Mouse (Mus musculus) neural tube, embryonic 14.5 days (tissue): Measurements from ENCODE around the gene Crim1. TPM values are rescaled to one million over a fixed set of nuclear protein-coding genes. Genes with fewer than 3 reads are reported as not detected.

Source experiments
- ATAC-seq: fragments of 200-750 bp; cut with Nextera tagmentation; 2 replicates; pipeline ENCODE4 v1.8.0; 2017; ENCODE audit warnings: low read depth, mild to moderate bottlenecking, moderate TSS enrichment, moderate library complexity
- H3K27ac ChIP-seq: fragments of 300-500 bp; sonication (generic); 2 replicates; pipeline ENCODE4 v1.5.1; 2014; ENCODE audit warnings: low read depth, mild to moderate bottlenecking, control low read depth, low read length, moderate library complexity, mixed read lengths
- H3K27me3 ChIP-seq: fragments of 300-500 bp; sonication (generic); 2 replicates; pipeline ENCODE4 v1.6.1; 2014; ENCODE audit warnings: low read length; ENCODE audit not compliant: control insufficient read depth, insufficient read depth
- H3K36me3 ChIP-seq: fragments of 300-500 bp; sonication (generic); 2 replicates; pipeline ENCODE4 v1.6.1; 2014; ENCODE audit warnings: low read length, mixed read lengths; ENCODE audit not compliant: control insufficient read depth, insufficient read depth
- H3K4me1 ChIP-seq: fragments of 300-500 bp; sonication (generic); 2 replicates; pipeline ENCODE4 v1.6.1; 2014; ENCODE audit warnings: low read length; ENCODE audit not compliant: control insufficient read depth, insufficient read depth
- H3K4me2 ChIP-seq: fragments of 300-500 bp; sonication (generic); 2 replicates; pipeline ENCODE4 v1.6.1; 2014; ENCODE audit warnings: mild to moderate bottlenecking, low read depth, low read length, control low read depth
- H3K4me3 ChIP-seq: fragments of 300-500 bp; sonication (generic); 2 replicates; pipeline ENCODE4 v1.5.1; 2014; ENCODE audit warnings: low read depth, low read length, control low read depth, mixed read lengths
- H3K9ac ChIP-seq: fragments of 300-500 bp; sonication (generic); replicated peaks from 2 replicates; pipeline ENCODE4 v1.6.1; 2014; ENCODE audit warnings: low read depth, mild to moderate bottlenecking, control low read depth, low read length, mixed read lengths
- H3K9me3 ChIP-seq: fragments of 300-500 bp; sonication (generic); 2 replicates; pipeline ENCODE4 v1.6.1; 2016; ENCODE audit warnings: low read length; ENCODE audit not compliant: control insufficient read depth
- WGBS: fragments of 180-500 bp; shearing (Covaris S2); extraction: QIAGEN DNeasy Blood & Tissue Kit; methylation state at CpG from one replicate; pipeline ENCODE4 v1.1.7; 2014; 5-methylcytosine and 5-hydroxymethylcytosine counted together
- polyA plus RNA-seq: library from polyadenylated mRNA; unstranded; fragments of >200 nt; fragmentation: Nextera tagmentation; extraction: Ambion mirVana; gene quantifications from 2 replicates; pipeline ENCODE4 v1.2.1, GENCODE M21; 2014

Crim1 gene
- polyA plus RNA-seq, 1 experiment from 2014 or later = 22.8 TPM

- H3K36me3 ChIP-seq = no peaks in the 10 kb centered on the region
- H3K27ac ChIP-seq = no peak overlapping the region
- no peak overlapping the region for H3K4me3 ChIP-seq
- no peak overlapping the region for H3K4me2 ChIP-seq
- no peak overlapping the region for H3K9ac ChIP-seq
- no peak for ATAC-seq
- no peaks in the 10 kb centered on the region for H3K9me3 ChIP-seq
- H3K27me3 ChIP-seq = no peaks in the 10 kb centered on the region
- WGBS = 64% methylated on average over 7 of the region's 7 CpGs
- no peaks in the 10 kb centered on the region for H3K4me1 ChIP-seq
These were observed 125.8 kb downstream of the Crim1 start for GRCm38 (mm10) chr17:78325761-78326332.

- Histone ChIP-seq H3K27me3 (no peaks in the 10 kb centered on the region), H3K27ac (no peak overlapping the region), H3K4me3 (no peak overlapping the region), H3K4me2 (no peak overlapping the region), H3K36me3 (no peaks in the 10 kb centered on the region), H3K9me3 (no peaks in the 10 kb centered on the region), H3K9ac (no peak overlapping the region), H3K4me1 (no peaks in the 10 kb centered on the region)
- ATAC-seq = no peak; the same call in 1 of the 2 replicates
- 84% methylated on average over 2 of the region's 2 CpGs for WGBS
These were observed 126.3 kb downstream of the Crim1 start for GRCm38 (mm10) chr17:78326381-78326780.

- WGBS = 86% methylated on average over 4 of the region's 4 CpGs
- H3K4me2 ChIP-seq = no peak overlapping the region
- H3K27me3 ChIP-seq = no peaks in the 10 kb centered on the region
These were observed 127.1 kb downstream of the Crim1 start for GRCm38 (mm10) chr17:78327187-78327586.

GRCm38 (mm10) chr17:78328287-78328686, 128.2 kb downstream of the Crim1 start:
- H3K4me3 ChIP-seq = no peak overlapping the region
- 18% methylated on average over 3 of the region's 3 CpGs for WGBS
- no peak overlapping the region for H3K9ac ChIP-seq
- H3K27ac ChIP-seq = no peak overlapping the region
- no peaks in the 10 kb centered on the region for H3K4me1 ChIP-seq
- H3K9me3 ChIP-seq = no peaks in the 10 kb centered on the region
- H3K4me2 ChIP-seq = no peak overlapping the region
- no peaks in the 10 kb centered on the region for H3K27me3 ChIP-seq
- ATAC-seq = no peak
- H3K36me3 ChIP-seq = no peaks in the 10 kb centered on the region

More at GRCm38 (mm10) chr17:78327187-78327586, 127.1 kb downstream of the Crim1 start:
- Histone ChIP-seq H3K9ac (no peak overlapping the region), H3K27ac (no peak overlapping the region), H3K4me1 (no peaks in the 10 kb centered on the region), H3K36me3 (no peaks in the 10 kb centered on the region), H3K4me3 (no peak overlapping the region), H3K9me3 (no peaks in the 10 kb centered on the region)
- no peak for ATAC-seq

GRCm38 (mm10) chr17:78331438-78331837, 131.4 kb downstream of the Crim1 start:
- Histone ChIP-seq H3K9me3 (no peaks in the 10 kb centered on the region), H3K9ac (no peak overlapping the region), H3K27me3 (no peaks in the 10 kb centered on the region), H3K27ac (no peak overlapping the region), H3K4me3 (no peak overlapping the region), H3K4me2 (no peak overlapping the region), H3K4me1 (no peaks in the 10 kb centered on the region), H3K36me3 (no peaks in the 10 kb centered on the region; the same call in 1 of the 2 replicates)
- WGBS = 73% methylated on average over 8 of the region's 8 CpGs
- no peak for ATAC-seq

GRCm38 (mm10) chr17:78333275-78333674, 133.2 kb downstream of the Crim1 start:
- Histone ChIP-seq H3K27ac (no peak overlapping the region), H3K9me3 (no peaks in the 10 kb centered on the region), H3K4me2 (no peak overlapping the region), H3K4me3 (no peak overlapping the region), H3K27me3 (no peaks in the 10 kb centered on the region), H3K9ac (no peak overlapping the region), H3K36me3 (no peaks in the 10 kb centered on the region; the same call in 1 of the 2 replicates), H3K4me1 (no peaks in the 10 kb centered on the region)
- 94% methylated on average over 10 of the region's 10 CpGs for WGBS
- ATAC-seq = no peak

GRCm38 (mm10) chr17:78335250-78335649, 135.2 kb downstream of the Crim1 start:
- WGBS = 87% methylated on average over 8 of the region's 8 CpGs
- Histone ChIP-seq H3K27me3 (no peaks in the 10 kb centered on the region), H3K4me2 (no peak overlapping the region), H3K9me3 (no peaks in the 10 kb centered on the region), H3K4me1 (no peaks in the 10 kb centered on the region), H3K36me3 (no peaks in the 10 kb centered on the region; the same call in 1 of the 2 replicates), H3K9ac (no peak overlapping the region), H3K4me3 (no peak overlapping the region), H3K27ac (no peak overlapping the region)
- ATAC-seq = no peak

GRCm38 (mm10) chr17:78343688-78344087, 143.6 kb downstream of the Crim1 start:
- WGBS = 78% methylated on average over 3 of the region's 3 CpGs
- H3K4me1 ChIP-seq = no peaks in the 10 kb centered on the region

GRCm38 (mm10) chr17:78347111-78347801, 147.2 kb downstream of the Crim1 start:
- Histone ChIP-seq H3K36me3 (peaks cover 5% of the 10 kb centered on the region; the same call in 1 of the 2 replicates), H3K27ac (no peak overlapping the region), H3K9ac (no peak overlapping the region), H3K4me2 (no peak overlapping the region), H3K9me3 (no peaks in the 10 kb centered on the region), H3K4me3 (no peak overlapping the region), H3K27me3 (no peaks in the 10 kb centered on the region), H3K4me1 (no peaks in the 10 kb centered on the region)
- ATAC-seq = no peak
- 94% methylated on average over 17 of the region's 17 CpGs for WGBS

More at GRCm38 (mm10) chr17:78343688-78344087, 143.6 kb downstream of the Crim1 start:
- Histone ChIP-seq H3K4me3 (no peak overlapping the region), H3K9me3 (no peaks in the 10 kb centered on the region), H3K36me3 (peaks cover 5% of the 10 kb centered on the region; the same call in 1 of the 2 replicates), H3K4me2 (no peak overlapping the region), H3K27ac (no peak overlapping the region), H3K9ac (no peak overlapping the region), H3K27me3 (no peaks in the 10 kb centered on the region)
- no peak for ATAC-seq
